ENCODE assay signal across 8 mouse cellular contexts in genomic region chr4:139380775-139381451, GRCm38 (mm10). TPM values are rescaled to one million over a fixed set of nuclear protein-coding genes. Genes with fewer than 3 reads are reported as not detected.
DNase-seq lines count a peak whose midpoint lies in the region; ATAC-seq and TF ChIP-seq lines count a peak whose summit lies in the region.

No protein-coding gene starts in this region.

- H3K9me3 ChIP-seq in forebrain, embryonic 16.5 days (ENCODE audit: control insufficient read depth, low read length): no peaks in the 10 kb centered on the region

- H3K9ac ChIP-seq in forebrain, embryonic 16.5 days (replicated peaks; ENCODE audit: low read depth, low read length): peak overlapping the region; percentile 63

- DNase-seq in layer of hippocampus, adult 2 months (ENCODE audit: low spot score in 2 of 2): no peak
- DNase-seq in layer of hippocampus, postnatal 36 days: no peak
- peak; percentile 73 for DNase-seq in liver
- peak; percentile 49 for DNase-seq in neural tube, embryonic 10.5 days (ENCODE audit: extremely low spot score, low spot score)
- DNase-seq in cerebellum, postnatal 25 days: no peak
- no peak for DNase-seq in layer of hippocampus, postnatal 10 days (ENCODE audit: low spot score in 2 of 2)

- TF ChIP-seq CTCF in layer of hippocampus, adult 2 months (conservative IDR thresholded peaks at IDR 0.05): no peak

- peaks cover 1% of the 10 kb centered on the region for H3K36me3 ChIP-seq in forebrain, embryonic 16.5 days (ENCODE audit: control insufficient read depth, insufficient read depth)

- H3K4me2 ChIP-seq in forebrain, embryonic 16.5 days (ENCODE audit: low read length): peak overlapping the region; percentile 86

- peak overlapping the region; percentile 92 for H3K27ac ChIP-seq in layer of hippocampus, adult 2 months
- H3K27ac ChIP-seq in forebrain, embryonic 16.5 days (ENCODE audit: low read length): 0 out of 2 replicates have a peak overlapping the region, but pooled peaks have one; percentile 39

- peak overlapping the region; percentile 93 for H3K4me3 ChIP-seq in layer of hippocampus, adult 2 months
- peak overlapping the region; percentile 69 for H3K4me3 ChIP-seq in forebrain, embryonic 16.5 days (replicated peaks; ENCODE audit: low read length)

- H3K4me1 ChIP-seq in forebrain, embryonic 16.5 days (replicated peaks; ENCODE audit: control insufficient read depth, insufficient read depth, low read length): peaks cover 20% of the 10 kb centered on the region

- 3% methylated on average over 42 of the region's 44 CpGs for WGBS in forebrain, embryonic 16.5 days

- H3K27me3 ChIP-seq in forebrain, embryonic 16.5 days (replicated peaks; ENCODE audit: control insufficient read depth, insufficient read depth, low read length): no peaks in the 10 kb centered on the region

- peak; percentile 8 for ATAC-seq in activated CD4-positive, CD25-positive, alpha-beta regulatory T cell, adult 4 months
- ATAC-seq in forebrain, embryonic 16.5 days: no peak; the same call in 1 of the 2 replicates

RNA-seq across cellular contexts. Expression of gene Ubr4, which starts 28.5 kb away (rescaled TPM):
- 100 to 1,000 TPM; 171 to 176 TPM for total RNA-seq in layer of hippocampus, adult 2 months (2021)
- 100 to 1,000 TPM; 149 to 168 TPM for total RNA-seq in layer of hippocampus, postnatal 36 days (2021)
- polyA plus RNA-seq in activated CD4-positive, CD25-positive, alpha-beta regulatory T cell, adult 4 months (2017; shearing (Covaris generic)): 10 to 100 TPM; 40.6 to 63.7 TPM
- 84.3 and 87.7 TPM in 2 replicates for polyA plus RNA-seq in forebrain, embryonic 16.5 days (2015; fragmentation: Nextera tagmentation; extraction: Ambion mirVana)
- total RNA-seq in layer of hippocampus, postnatal 10 days (2021): 100 to 1,000 TPM; 146 to 147 TPM

RNA-seq across cellular contexts. Expression of gene Emc1, which starts 28.5 kb away (rescaled TPM):
- total RNA-seq in layer of hippocampus, adult 2 months (2021): 10 to 100 TPM; 90.8 to 96.6 TPM
- total RNA-seq in layer of hippocampus, postnatal 36 days (2021): 10 to 100 TPM; 87.9 to 89.8 TPM
- 10 to 100 TPM; 19.9 to 20.6 TPM for polyA plus RNA-seq in activated CD4-positive, CD25-positive, alpha-beta regulatory T cell, adult 4 months (2017; shearing (Covaris generic))
- 43.2 and 45.6 TPM in 2 replicates for polyA plus RNA-seq in forebrain, embryonic 16.5 days (2015; fragmentation: Nextera tagmentation; extraction: Ambion mirVana)
- total RNA-seq in layer of hippocampus, postnatal 10 days (2021): 10 to 100 TPM; 74.3 to 85.0 TPM

RNA-seq across cellular contexts. Expression of gene Mrto4, which starts 28.5 kb away (rescaled TPM):
- 10 to 100 TPM; 51.5 to 53.6 TPM for total RNA-seq in layer of hippocampus, adult 2 months (2021)
- 10 to 100 TPM; 48.1 to 48.3 TPM for total RNA-seq in layer of hippocampus, postnatal 36 days (2021)
- 10 to 100 TPM; 39.1 to 56.7 TPM for polyA plus RNA-seq in activated CD4-positive, CD25-positive, alpha-beta regulatory T cell, adult 4 months (2017; shearing (Covaris generic))
- polyA plus RNA-seq in forebrain, embryonic 16.5 days (2015; fragmentation: Nextera tagmentation; extraction: Ambion mirVana): 109 and 111 TPM in 2 replicates
- total RNA-seq in layer of hippocampus, postnatal 10 days (2021): 10 to 100 TPM; 49.9 to 59.2 TPM

Comparison
In these comparisons a context has a peak if more than half of its experiments do, and no peak if none do; other contexts are left out.
1. DNase-seq: peak in liver (single experiment) and neural tube, embryonic 10.5 days (single experiment); none in layer of hippocampus, adult 2 months (0 of 2), layer of hippocampus, postnatal 36 days (0 of 2), cerebellum, postnatal 25 days (0 of 2) and layer of hippocampus, postnatal 10 days (0 of 2).